Mouse (Mus musculus) forebrain, postnatal 0 days (tissue): ENCODE data around the gene Gatad2a. TPM values are rescaled to one million over a fixed set of nuclear protein-coding genes. Genes with fewer than 3 reads are reported as not detected.
"Not testable (repeated sequence)": the region's sequence is repeated elsewhere in the genome, so short reads cannot be mapped to it uniquely, and the experiment has no call there.

Experiments
- ATAC-seq: fragments of 200-750 bp; cut with Nextera tagmentation; 2 replicates; pipeline ENCODE4 v1.8.0; 2017; ENCODE audit warnings: mild to moderate bottlenecking, moderate library complexity
- DNase-seq: peaks from one replicate; pipeline ENCODE4 v3.0.0-alpha.2; 2015
- H3K27ac ChIP-seq: fragments of 300-500 bp; sonication (generic); 2 replicates; pipeline ENCODE4 v1.5.1; 2014; ENCODE audit warnings: low read depth, mild to moderate bottlenecking, antibody characterized with exemption, low read length, moderate library complexity, mixed read lengths
- H3K27me3 ChIP-seq: fragments of 300-500 bp; sonication (generic); 2 replicates; pipeline ENCODE4 v1.6.1; 2014; ENCODE audit warnings: mild to moderate bottlenecking, low read length, mixed read lengths; ENCODE audit not compliant: insufficient read depth
- H3K36me3 ChIP-seq: fragments of 300-500 bp; sonication (generic); 2 replicates; pipeline ENCODE4 v1.6.1; 2014; ENCODE audit warnings: mild to moderate bottlenecking, moderate library complexity; ENCODE audit not compliant: insufficient read depth
- H3K4me1 ChIP-seq: fragments of 300-500 bp; sonication (generic); 2 replicates; pipeline ENCODE4 v1.6.1; 2014; ENCODE audit warnings: antibody characterized with exemption; ENCODE audit not compliant: insufficient read depth
- H3K4me2 ChIP-seq: fragments of 300-500 bp; sonication (generic); 2 replicates; pipeline ENCODE4 v1.6.1; 2014; ENCODE audit warnings: low read depth, mild to moderate bottlenecking, moderate library complexity
- H3K4me3 ChIP-seq: fragments of 300-500 bp; sonication (generic); 2 replicates; pipeline ENCODE4 v1.5.1; 2014; ENCODE audit warnings: low read depth, low read length, mixed read lengths
- H3K9ac ChIP-seq: fragments of 300-500 bp; sonication (generic); 2 replicates; pipeline ENCODE4 v1.6.1; 2014; ENCODE audit warnings: mild to moderate bottlenecking
- H3K9me3 ChIP-seq: fragments of 300-500 bp; sonication (generic); 2 replicates; pipeline ENCODE4 v1.6.1; 2016; ENCODE audit warnings: low read length
- CTCF ChIP-seq: sonication (generic); IDR thresholded peaks from 2 replicates; pipeline ENCODE4 v1.5.1; 2016; ENCODE audit warnings: antibody characterized with exemption, control low read depth, low read depth
- WGBS: fragments of 180-500 bp; shearing (Covaris S2); extraction: QIAGEN DNeasy Blood & Tissue Kit; methylation state at CpG from one replicate; pipeline ENCODE4 v1.1.7; 2014; 5-methylcytosine and 5-hydroxymethylcytosine counted together
- polyA plus RNA-seq: library from polyadenylated mRNA; unstranded; fragments of >200 nt; fragmentation: Nextera tagmentation; extraction: Ambion mirVana; gene quantifications from 2 replicates; pipeline ENCODE4 v1.2.1, GENCODE M21; 2015
- total RNA-seq: library from RNA; depleted of rRNA; stranded (reverse); fragments of >200 nt; gene quantifications from 2 replicates; pipeline ENCODE4 v1.2.3, GENCODE M21; 2014

The Gatad2a gene
- total and polyA plus RNA-seq, 2 experiments from 2014 or later = 24.9 to 27.8 TPM

DNA sequence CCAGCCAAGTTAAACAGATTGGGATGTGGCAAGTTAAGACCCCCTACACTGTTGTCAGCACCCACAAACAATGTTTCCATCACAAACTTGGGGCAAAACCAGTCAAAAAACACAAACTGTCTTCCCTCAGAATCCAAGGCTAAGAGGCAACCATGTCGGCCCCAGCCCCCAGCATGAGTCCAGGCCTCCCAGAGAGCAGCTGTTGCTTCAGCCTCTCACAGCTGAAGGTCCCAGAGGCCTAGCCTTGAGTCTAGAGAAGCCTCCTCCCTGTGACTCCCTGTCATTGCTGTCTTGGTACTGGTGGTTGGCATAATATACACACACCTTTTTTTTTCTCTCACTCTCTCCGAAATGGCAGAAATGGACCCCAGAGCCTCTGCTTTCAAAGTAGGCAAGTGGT, 39.5 kb downstream of the Gatad2a start:
- H3K9ac ChIP-seq = no peak overlapping the region
- H3K4me1 ChIP-seq = no peaks in the 10 kb centered on the region
- TF ChIP-seq CTCF = no peak
- no peak overlapping the region for H3K4me2 ChIP-seq
- H3K4me3 ChIP-seq = no peak overlapping the region
- H3K9me3 ChIP-seq = no peaks in the 10 kb centered on the region
- WGBS = 77% methylated on average over 2 of the region's 2 CpGs
- no peak overlapping the region for H3K27ac ChIP-seq
- no peak for DNase-seq
- no peak for ATAC-seq
- H3K27me3 ChIP-seq = no peaks in the 10 kb centered on the region
- no peaks in the 10 kb centered on the region for H3K36me3 ChIP-seq

GRCm38 (mm10) chr8:69954642-69955041, 41.5 kb downstream of the Gatad2a start:
- Histone ChIP-seq H3K9ac (no peak overlapping the region), H3K27ac (no peak overlapping the region), H3K27me3 (no peaks in the 10 kb centered on the region), H3K4me3 (no peak overlapping the region), H3K9me3 (no peaks in the 10 kb centered on the region), H3K4me1 (no peaks in the 10 kb centered on the region), H3K36me3 (no peaks in the 10 kb centered on the region), H3K4me2 (no peak overlapping the region)
- 84% methylated on average over 1 of the region's 1 CpGs for WGBS
- ATAC-seq = no peak
- no peak for DNase-seq
- TF ChIP-seq CTCF = no peak

DNA sequence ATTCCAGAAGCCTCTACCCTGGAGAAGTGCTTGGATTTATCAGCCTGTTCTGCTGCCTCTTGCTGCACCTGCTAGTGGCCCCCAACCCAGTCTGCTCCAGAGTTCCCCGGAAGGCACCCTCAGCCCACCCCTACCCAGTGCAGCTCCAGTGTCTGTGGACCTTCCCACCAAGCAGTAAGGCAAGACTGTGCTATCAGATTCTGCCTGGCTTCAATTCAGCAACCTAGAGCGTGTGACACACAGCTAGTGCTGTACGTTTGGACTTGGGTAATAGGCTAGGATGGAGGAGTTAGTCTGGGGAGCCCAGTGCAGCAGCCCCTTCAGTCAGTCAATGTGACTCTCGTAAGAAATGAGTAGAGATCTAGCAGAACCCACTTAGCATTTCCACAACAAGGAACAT, 42.0 kb downstream of the Gatad2a start:
- no peaks in the 10 kb centered on the region for H3K9me3 ChIP-seq

GRCm38 (mm10) chr8:69950300-69950699, 45.9 kb downstream of the Gatad2a start:
- ATAC-seq (no peak), DNase-seq (no peak)
- no peak for TF ChIP-seq CTCF
- Histone ChIP-seq H3K36me3 (no peaks in the 10 kb centered on the region), H3K9me3 (no peaks in the 10 kb centered on the region), H3K4me2 (no peak overlapping the region), H3K4me3 (no peak overlapping the region), H3K9ac (no peak overlapping the region), H3K27ac (no peak overlapping the region), H3K4me1 (no peaks in the 10 kb centered on the region), H3K27me3 (no peaks in the 10 kb centered on the region)
- 96% methylated on average over 2 of the region's 2 CpGs for WGBS

More for the DNA sequence above, 42.0 kb downstream of the Gatad2a start:
- Histone ChIP-seq H3K36me3 (no peaks in the 10 kb centered on the region), H3K27ac (no peak overlapping the region), H3K4me1 (no peaks in the 10 kb centered on the region), H3K4me2 (no peak overlapping the region), H3K9ac (no peak overlapping the region), H3K27me3 (no peaks in the 10 kb centered on the region), H3K4me3 (no peak overlapping the region)
- no peak for DNase-seq
- ATAC-seq = no peak
- WGBS = 68% methylated on average over 4 of the region's 4 CpGs
- no peak for TF ChIP-seq CTCF

DNA sequence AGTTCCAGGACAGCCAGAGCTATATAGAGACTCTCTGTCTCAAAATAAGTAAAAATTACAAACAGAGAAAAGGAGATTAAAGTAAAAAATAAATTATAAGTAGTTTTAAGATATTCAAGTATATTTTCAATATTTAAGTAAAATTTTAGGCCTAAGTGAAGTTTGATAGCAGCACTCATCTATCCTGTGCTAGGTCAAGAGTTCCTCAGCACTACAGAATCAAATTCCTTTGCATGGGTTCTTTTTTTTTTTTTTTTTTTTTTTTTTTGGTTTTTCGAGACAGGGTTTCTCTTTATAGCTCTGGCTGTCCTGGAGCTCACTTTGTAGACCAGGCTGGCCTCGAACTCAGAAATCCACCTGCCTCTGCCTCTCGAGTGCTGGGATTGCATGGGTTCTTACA, 53.7 kb downstream of the Gatad2a start:
- not testable (repeated sequence) for H3K36me3 ChIP-seq, H3K27me3 ChIP-seq, H3K4me2 ChIP-seq, H3K9me3 ChIP-seq, H3K4me3 ChIP-seq, DNase-seq, ATAC-seq, H3K4me1 ChIP-seq, H3K9ac ChIP-seq, H3K27ac ChIP-seq
- WGBS = 91% methylated on average over 2 of the region's 3 CpGs

GRCm38 (mm10) chr8:69940386-69940785, 55.8 kb downstream of the Gatad2a start:
- Histone ChIP-seq H3K4me2 (no peak overlapping the region), H3K36me3 (peaks cover 4% of the 10 kb centered on the region; the same call in 1 of the 2 replicates), H3K4me3 (no peak overlapping the region), H3K4me1 (no peaks in the 10 kb centered on the region), H3K27me3 (no peaks in the 10 kb centered on the region), H3K9me3 (no peaks in the 10 kb centered on the region), H3K9ac (no peak overlapping the region), H3K27ac (no peak overlapping the region)
- no peak for TF ChIP-seq CTCF
- no peak for DNase-seq
- WGBS = 88% methylated on average over 2 of the region's 2 CpGs
- ATAC-seq = no peak

DNA sequence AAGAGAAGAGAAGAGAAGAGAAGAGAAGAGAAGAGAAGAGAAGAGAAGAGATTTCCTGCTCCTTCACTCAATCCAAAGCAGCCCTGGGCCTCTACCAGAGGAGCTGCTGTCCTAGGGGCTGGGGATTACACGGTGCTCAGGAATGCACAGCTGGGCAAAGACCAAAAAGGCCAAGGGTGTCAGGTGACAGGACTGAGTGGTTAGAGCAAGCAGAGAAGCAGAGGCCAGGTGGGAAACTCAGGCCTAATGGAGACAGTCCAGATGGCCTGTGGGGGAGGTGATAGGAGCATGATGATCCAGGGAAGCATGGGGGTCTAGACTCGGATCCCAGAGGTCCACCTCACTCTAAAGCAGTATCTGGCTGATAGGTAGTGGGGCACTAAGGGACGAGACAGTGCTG, 56.6 kb downstream of the Gatad2a start:
- Histone ChIP-seq H3K27ac (no peak overlapping the region), H3K4me1 (no peaks in the 10 kb centered on the region), H3K36me3 (peaks cover 5% of the 10 kb centered on the region; the same call in 1 of the 2 replicates), H3K9me3 (no peaks in the 10 kb centered on the region), H3K4me3 (no peak overlapping the region), H3K4me2 (no peak overlapping the region), H3K9ac (no peak overlapping the region), H3K27me3 (no peaks in the 10 kb centered on the region)
- no peak for DNase-seq
- no peak for ATAC-seq
- TF ChIP-seq CTCF = no peak
- 56% methylated on average over 3 of the region's 3 CpGs for WGBS
